8 mouse cellular contexts compared by ENCODE assay signal in genomic region chr3:116860333-116861222, GRCm38 (mm10). TPM values are rescaled to one million over a fixed set of nuclear protein-coding genes. Genes with fewer than 3 reads are reported as not detected.
DNase-seq lines count a peak whose midpoint lies in the region; ATAC-seq and TF ChIP-seq lines count a peak whose summit lies in the region.

No protein-coding gene starts in this region.

- ATAC-seq in kidney, embryonic 15.5 days (replicated peaks; ENCODE audit: low FRiP score), result peak; percentile 38; the same call in 1 of the 2 replicates
- ATAC-seq in hindbrain, postnatal 0 days, result peak; percentile 21; the same call in 1 of the 2 replicates
- peak; percentile 51; the same call in 1 of the 2 replicates for ATAC-seq in midbrain, embryonic 15.5 days (replicated peaks)

- peak overlapping the region; percentile 92 for H3K4me2 ChIP-seq in kidney, embryonic 15.5 days
- peak overlapping the region; percentile 75 for H3K4me2 ChIP-seq in hindbrain, postnatal 0 days (ENCODE audit: low read depth, low read length)
- peak overlapping the region; percentile 77 for H3K4me2 ChIP-seq in midbrain, embryonic 15.5 days

- 66% methylated on average over 19 of the region's 19 CpGs for WGBS in kidney, embryonic 15.5 days
- WGBS in hindbrain, postnatal 0 days, result 71% methylated on average over 19 of the region's 19 CpGs
- whole genome bisulfite sequencing in midbrain, embryonic 15.5 days, result 76% methylated on average over 19 of the region's 19 CpGs

- TF ChIP-seq CTCF in hindbrain, postnatal 0 days (IDR thresholded peaks at IDR 0.05; ENCODE audit: low read depth), result no peak

- DNase-seq in kidney, postnatal 36 days, result no peak
- DNase-seq in hindbrain, postnatal 0 days (ENCODE audit: low spot score), result no peak
- DNase-seq in thymus, postnatal 10 days (ENCODE audit: low spot score in 2 of 2), result no peak
- no peak for DNase-seq in ovary, adult 18-20 months (ENCODE audit: low spot score)
- DNase-seq in retina, embryonic 14.5 days (ENCODE audit: low spot score), result no peak

- peaks cover 10% of the 10 kb centered on the region; the same call in 1 of the 2 replicates for H3K4me1 ChIP-seq in kidney, embryonic 15.5 days
- H3K4me1 ChIP-seq in brown adipose tissue, adult 24 weeks (ENCODE audit: control insufficient read depth, insufficient read depth, insufficient read length, low read length), result peaks cover 3% of the 10 kb centered on the region; the same call in 1 of the 2 replicates
- no peaks in the 10 kb centered on the region for H3K4me1 ChIP-seq in hindbrain, postnatal 0 days (ENCODE audit: insufficient read depth, low read length)
- H3K4me1 ChIP-seq in midbrain, embryonic 15.5 days, result peaks cover 4% of the 10 kb centered on the region

- peak overlapping the region; percentile 84 for H3K27ac ChIP-seq in kidney, embryonic 15.5 days
- no peak overlapping the region for H3K27ac ChIP-seq in brown adipose tissue, adult 24 weeks (replicated peaks; ENCODE audit: low read depth, low read length)
- H3K27ac ChIP-seq in hindbrain, postnatal 0 days, result peak overlapping the region; percentile 56
- peak overlapping the region; percentile 67 for H3K27ac ChIP-seq in midbrain, embryonic 15.5 days

- no peaks in the 10 kb centered on the region for H3K36me3 ChIP-seq in kidney, embryonic 15.5 days
- no peaks in the 10 kb centered on the region for H3K36me3 ChIP-seq in hindbrain, postnatal 0 days (ENCODE audit: insufficient read depth, low read length)
- no peaks in the 10 kb centered on the region for H3K36me3 ChIP-seq in midbrain, embryonic 15.5 days (replicated peaks)

- H3K4me3 ChIP-seq in kidney, embryonic 15.5 days (replicated peaks), result peak overlapping the region; percentile 61
- H3K4me3 ChIP-seq in brown adipose tissue, adult 24 weeks (ENCODE audit: insufficient read depth, low read depth, low read length), result peak overlapping the region; percentile 98; the same call in 1 of the 2 replicates
- H3K4me3 ChIP-seq in hindbrain, postnatal 0 days (ENCODE audit: low read length), result peak overlapping the region; percentile 46
- peak overlapping the region; percentile 49 for H3K4me3 ChIP-seq in midbrain, embryonic 15.5 days

- H3K9ac ChIP-seq in kidney, embryonic 15.5 days, result no peak overlapping the region
- peak overlapping the region; percentile 44 for H3K9ac ChIP-seq in hindbrain, postnatal 0 days (replicated peaks; ENCODE audit: low read length)
- H3K9ac ChIP-seq in midbrain, embryonic 15.5 days, result peak overlapping the region; percentile 53

- H3K27me3 ChIP-seq in kidney, embryonic 15.5 days, result no peaks in the 10 kb centered on the region
- no peaks in the 10 kb centered on the region for H3K27me3 ChIP-seq in hindbrain, postnatal 0 days (ENCODE audit: insufficient read depth, low read length)
- H3K27me3 ChIP-seq in midbrain, embryonic 15.5 days (replicated peaks), result no peaks in the 10 kb centered on the region

- H3K9me3 ChIP-seq in kidney, embryonic 15.5 days (replicated peaks), result no peaks in the 10 kb centered on the region
- H3K9me3 ChIP-seq in hindbrain, postnatal 0 days (ENCODE audit: low read length), result no peaks in the 10 kb centered on the region
- no peaks in the 10 kb centered on the region for H3K9me3 ChIP-seq in midbrain, embryonic 15.5 days

RNA-seq across cellular contexts. Expression of gene Frrs1, which starts 1.3 kb away (rescaled TPM):
- 22.7 and 23.5 TPM in 2 replicates for polyA plus RNA-seq in kidney, embryonic 15.5 days (2015; fragmentation: Nextera tagmentation; extraction: Ambion mirVana)
- polyA plus RNA-seq in brown adipose tissue, adult 24 weeks (2012; ENCODE audit: insufficient read depth, insufficient read length, missing spikeins), result 5.1 and 8.2 TPM in 2 replicates
- 3.3 and 4.1 TPM in 2 replicates for total RNA-seq in hindbrain, postnatal 0 days (2014; rRNA removed)
- polyA plus RNA-seq in hindbrain, postnatal 0 days (2015; fragmentation: Nextera tagmentation; extraction: Ambion mirVana), result 5.0 and 6.0 TPM in 2 replicates
- 6.5 and 6.8 TPM in 2 replicates for polyA plus RNA-seq in midbrain, embryonic 15.5 days (2015; fragmentation: Nextera tagmentation; extraction: Ambion mirVana)

RNA-seq across cellular contexts. Expression of gene Agl, which starts 52.6 kb away (rescaled TPM):
- 20.6 and 21.3 TPM in 2 replicates for polyA plus RNA-seq in kidney, embryonic 15.5 days (2015; fragmentation: Nextera tagmentation; extraction: Ambion mirVana)
- 68.4 and 87.7 TPM in 2 replicates for polyA plus RNA-seq in brown adipose tissue, adult 24 weeks (2012; ENCODE audit: insufficient read depth, insufficient read length, missing spikeins)
- 14.3 and 16.1 TPM in 2 replicates for total RNA-seq in hindbrain, postnatal 0 days (2014; rRNA removed)
- 13.6 and 13.9 TPM in 2 replicates for polyA plus RNA-seq in hindbrain, postnatal 0 days (2015; fragmentation: Nextera tagmentation; extraction: Ambion mirVana)
- polyA plus RNA-seq in midbrain, embryonic 15.5 days (2015; fragmentation: Nextera tagmentation; extraction: Ambion mirVana), result 15.8 and 17.6 TPM in 2 replicates

Comparison
In these comparisons a context has a peak if more than half of its experiments do, and no peak if none do; other contexts are left out.
1. H3K4me3 ChIP-seq: peak in every context shown above with its lines; median percentile 98 in brown adipose tissue, adult 24 weeks; 61 in kidney, embryonic 15.5 days; 49 in midbrain, embryonic 15.5 days; 46 in hindbrain, postnatal 0 days.